Mouse (Mus musculus): ENCODE data around the gene Zcrb1.

The Zcrb1 gene

GRCm38 (mm10) chr15:93368558-93368957 is 29.6 kb downstream of the Zcrb1 start:
- peak in 1 of 2 experiments; percentile 5 for DNase-seq

- DNase-seq, result no peak
These were observed 32.6 kb downstream of the Zcrb1 start for GRCm38 (mm10) chr15:93365561-93365960.

GRCm38 (mm10) chr15:93358346-93359095 is 39.6 kb downstream of the Zcrb1 start:
- DNase-seq, result no peak

- no peak for DNase-seq
These were observed 57.3 kb downstream of the Zcrb1 start for GRCm38 (mm10) chr15:93340630-93341379.

GRCm38 (mm10) chr15:93336925-93337761 is 61.0 kb downstream of the Zcrb1 start, which contains the start of gene Yaf2:
TSS of gene Yaf2 (minus strand) at chr15:93336935.
- DNase-seq, result peak; percentile 85

GRCm38 (mm10) chr15:93336658-93336924 is 61.5 kb downstream of the Zcrb1 start:
- no peak for DNase-seq

All from kidney, adult 8-10 months (tissue).